Mouse (Mus musculus): ENCODE data around the gene Srarp.
A peak's percentile ranks its signal among the peaks of the same experiment; 100 is the strongest.

The Srarp gene

DNA sequence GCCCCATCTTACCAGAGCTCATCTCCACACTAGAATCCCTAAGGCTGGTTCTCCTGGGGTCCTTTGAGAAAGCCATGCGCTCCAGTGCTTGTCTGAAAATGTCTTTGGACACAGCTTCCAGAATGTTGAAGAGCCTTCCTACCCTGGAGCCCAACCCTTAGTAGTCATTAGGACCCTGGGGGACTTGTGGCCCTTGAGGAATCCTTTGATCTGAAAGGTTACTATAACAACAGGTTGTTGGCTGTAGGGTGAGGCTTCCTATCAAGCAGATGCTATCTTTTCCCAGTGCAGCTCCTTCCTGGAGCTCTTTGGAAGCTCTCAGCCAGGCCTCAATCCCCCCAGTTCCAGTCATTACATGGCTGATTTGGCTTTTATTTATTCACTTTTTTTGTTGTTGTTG is at the start of gene Srarp:
Srarp (minus strand) TSS at position 132 of the 400 bp plus-strand sequence.
- no peak for DNase-seq

- DNase-seq, result no peak
These were observed 48.2 kb upstream of the Srarp start for GRCm38 (mm10) chr4:141484071-141484470.

DNA sequence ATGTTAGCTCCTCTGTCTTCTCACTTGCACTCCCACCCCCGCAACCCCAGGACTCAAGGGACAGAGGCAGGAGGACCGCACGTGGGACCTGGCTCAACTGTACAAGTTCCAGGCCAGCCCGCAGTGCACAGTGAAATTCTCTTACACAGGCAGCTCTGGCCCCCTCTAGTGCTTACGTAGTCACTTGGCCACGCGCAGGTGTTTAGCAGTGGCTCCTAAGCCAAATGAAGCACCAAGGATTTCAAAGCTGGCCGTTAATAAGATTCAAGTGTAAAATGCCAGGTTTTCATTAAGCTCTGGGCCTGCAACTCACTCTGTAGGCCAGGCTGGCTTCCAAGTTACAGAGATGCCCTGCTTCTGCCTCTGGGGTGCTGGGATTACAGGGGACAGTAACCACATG is 43.5 kb upstream of the Srarp start:
- DNase-seq, result no peak

DNA sequence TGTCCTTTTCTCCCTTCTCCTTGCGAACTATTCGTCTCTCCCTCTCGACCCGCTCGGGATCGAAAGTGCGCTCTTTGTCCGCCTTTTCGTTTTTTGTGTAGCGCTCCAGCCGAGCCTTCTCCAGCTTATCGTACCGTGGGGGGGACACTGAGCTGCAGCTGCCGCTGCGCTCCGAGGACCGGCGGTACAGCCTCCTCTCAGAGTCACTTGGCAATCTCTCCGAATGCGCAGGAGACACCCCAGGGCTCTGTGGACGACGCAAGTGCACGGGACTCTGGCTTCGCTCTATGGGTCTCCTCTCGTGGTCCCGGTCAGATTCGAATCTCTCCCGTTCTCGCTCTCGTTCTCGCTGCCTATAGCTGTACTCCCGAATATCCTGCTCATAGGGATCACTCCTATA is 42.9 kb upstream of the Srarp start:
- no peak for DNase-seq

DNA sequence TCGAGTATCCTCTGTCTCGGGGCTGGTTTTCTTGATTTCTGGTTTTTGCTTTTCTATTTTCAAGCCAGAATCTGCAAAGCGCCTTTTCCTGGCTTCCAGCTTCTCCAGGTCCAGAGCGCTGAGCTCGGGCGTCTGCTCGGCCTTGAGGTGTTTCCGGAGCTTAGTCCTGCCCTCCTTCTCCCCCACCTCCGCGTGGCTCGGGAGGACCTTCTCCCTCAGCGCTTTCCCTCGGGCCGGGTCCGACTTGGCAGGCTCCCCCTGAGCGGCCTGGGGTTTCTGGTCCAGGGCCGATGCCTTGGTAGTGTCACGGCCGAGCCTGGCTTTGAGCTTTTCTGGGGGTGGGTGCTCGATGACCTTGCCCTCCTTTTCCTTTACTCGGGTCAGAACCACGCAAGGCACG is 42.3 kb upstream of the Srarp start:
- DNase-seq, result no peak

DNA sequence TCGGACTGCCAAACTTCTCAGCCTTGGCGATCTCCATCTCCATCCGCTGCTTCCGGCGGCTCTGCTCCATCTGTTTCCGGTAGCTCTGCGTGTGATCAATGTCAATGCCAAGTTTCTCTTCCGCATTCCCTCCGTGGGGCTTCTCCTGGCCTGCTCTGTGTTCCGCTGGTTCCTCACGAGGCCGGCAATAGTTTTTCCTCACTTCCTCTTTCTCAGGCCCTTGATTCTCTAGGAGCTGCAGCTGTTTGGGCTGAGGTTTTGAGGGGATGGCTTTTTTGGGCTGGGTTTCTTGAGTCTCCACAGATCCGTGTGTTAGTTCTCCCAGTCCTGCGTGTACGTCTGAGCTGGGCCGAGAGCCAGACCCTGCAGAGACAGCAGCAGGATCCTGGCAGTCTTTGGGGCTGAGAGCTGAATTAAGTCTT is 41.8 kb upstream of the Srarp start:
- DNase-seq, result peak in 1 of 2 experiments; percentile 60

DNA sequence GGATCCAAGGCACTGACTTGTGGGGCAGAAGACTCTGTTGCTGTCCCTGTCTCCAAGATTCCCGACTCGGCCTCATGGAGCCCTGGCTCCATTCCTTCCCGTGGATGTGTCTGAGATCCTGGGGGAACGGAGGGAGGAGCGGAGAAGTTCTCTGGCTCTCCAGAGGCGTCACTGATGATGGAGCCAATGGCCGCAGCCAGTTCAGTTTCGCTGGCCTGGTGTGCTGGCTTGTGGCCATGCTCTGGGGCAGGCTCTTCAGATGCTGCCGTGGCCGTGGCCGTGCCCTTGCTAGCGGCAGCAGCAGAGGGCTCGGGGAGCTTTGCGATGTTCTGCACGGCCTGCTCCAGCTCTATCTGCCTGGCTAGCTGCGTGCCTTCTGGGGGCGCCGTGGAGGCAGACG is 38.5 kb upstream of the Srarp start:
- DNase-seq, result no peak

GRCm38 (mm10) chr4:141472641-141473321 is 36.9 kb upstream of the Srarp start:
- DNase-seq, result no peak

DNA sequence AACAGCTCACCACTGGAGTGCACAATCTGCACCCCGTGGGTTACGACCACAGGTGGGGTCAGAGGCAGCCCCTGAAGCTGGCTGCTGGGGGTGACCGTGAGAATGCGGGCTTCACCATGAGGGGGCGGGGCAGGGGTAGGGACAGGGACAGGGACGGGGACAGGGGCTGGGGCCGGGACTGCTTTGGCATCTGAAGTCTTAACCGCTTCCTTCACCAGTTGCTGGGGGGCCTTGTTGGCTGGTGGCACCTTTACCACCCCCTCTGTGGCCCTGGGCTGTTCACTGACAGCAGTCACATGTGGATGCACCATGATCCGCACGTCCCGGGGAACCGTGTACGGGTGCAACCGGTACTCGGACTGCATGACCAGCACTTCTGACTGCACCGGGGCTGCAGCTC is 35.6 kb upstream of the Srarp start:
- no peak for DNase-seq

DNA sequence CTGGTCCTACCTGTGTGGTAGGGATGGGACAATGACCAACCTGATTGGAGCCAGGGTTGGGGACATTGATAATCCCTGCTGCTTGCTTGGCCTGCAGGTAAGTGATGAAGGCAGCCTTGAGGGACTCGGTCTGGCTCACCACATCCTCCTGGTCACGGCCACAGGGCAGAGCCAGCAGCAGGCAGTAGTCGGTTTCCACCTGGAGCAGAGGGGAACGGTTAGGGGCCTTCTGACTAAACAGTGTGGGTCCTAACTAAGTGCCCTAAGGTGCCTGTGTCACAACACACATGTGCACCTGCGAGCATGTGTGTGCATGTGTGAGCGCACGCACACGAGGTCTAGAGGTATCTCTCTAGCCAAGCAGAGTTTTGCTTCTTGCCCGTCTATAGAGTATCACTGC is 33.4 kb upstream of the Srarp start:
- DNase-seq, result no peak

- DNase-seq, result no peak
These were observed 32.7 kb upstream of the Srarp start for GRCm38 (mm10) chr4:141468576-141468975.

GRCm38 (mm10) chr4:141467581-141467927 is 31.6 kb upstream of the Srarp start:
- no peak for DNase-seq

DNA sequence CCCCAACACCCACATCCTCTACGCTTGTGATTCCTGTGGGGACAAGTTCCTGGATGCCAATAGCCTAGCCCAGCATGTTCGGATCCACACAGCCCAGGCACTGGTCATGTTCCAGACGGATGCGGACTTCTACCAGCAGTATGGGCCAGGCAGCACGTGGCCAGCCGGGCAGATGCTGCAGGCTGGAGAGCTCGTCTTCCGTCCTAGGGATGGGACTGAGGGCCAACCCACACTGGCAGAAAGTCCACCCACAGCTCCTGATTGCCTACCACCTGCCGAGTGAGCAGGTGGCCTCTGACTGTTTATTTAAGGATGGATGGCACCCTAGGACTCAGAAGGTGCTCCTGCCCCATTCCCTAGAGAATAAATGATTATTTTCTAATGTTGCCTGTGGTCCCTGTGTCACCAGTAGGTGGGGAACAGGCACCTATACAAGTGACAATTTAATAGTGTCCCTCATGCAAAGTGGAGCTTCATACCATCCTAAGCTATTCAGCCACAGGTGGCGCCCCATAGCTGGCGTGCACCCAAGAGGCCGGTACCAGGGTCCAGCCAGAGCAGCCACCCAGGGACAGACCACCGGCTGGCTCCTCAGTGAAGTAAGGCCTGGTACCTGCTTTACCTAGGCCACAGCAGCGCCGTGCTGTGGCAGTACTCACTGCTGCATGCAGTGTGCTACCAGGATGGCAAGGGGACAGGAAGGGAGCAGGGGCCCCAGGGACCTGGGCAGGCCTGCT is 31.1 kb upstream of the Srarp start:
- peak in 1 of 2 experiments; percentile 48 for DNase-seq

GRCm38 (mm10) chr4:141466289-141466795 is 30.4 kb upstream of the Srarp start:
- no peak for DNase-seq

GRCm38 (mm10) chr4:141465512-141466288 is 29.8 kb upstream of the Srarp start:
- no peak for DNase-seq

DNA sequence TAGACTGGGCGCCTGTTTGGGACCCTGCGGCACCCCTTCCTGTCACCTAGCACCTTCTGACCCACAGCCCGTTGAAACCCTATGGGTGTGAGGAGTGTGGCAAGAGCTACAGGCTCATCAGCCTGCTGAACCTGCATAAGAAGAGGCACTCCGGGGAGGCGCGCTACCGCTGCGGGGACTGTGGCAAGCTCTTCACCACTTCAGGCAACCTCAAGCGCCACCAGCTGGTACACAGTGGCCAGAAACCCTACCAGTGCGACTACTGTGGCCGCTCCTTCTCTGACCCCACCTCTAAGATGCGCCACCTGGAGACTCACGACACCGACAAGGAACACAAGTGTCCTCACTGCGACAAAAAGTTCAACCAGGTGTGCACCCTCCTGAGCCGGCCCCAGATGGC is 28.8 kb upstream of the Srarp start:
- DNase-seq, result no peak

- DNase-seq, result no peak
These were observed 27.6 kb upstream of the Srarp start for GRCm38 (mm10) chr4:141463472-141463871.

- DNase-seq, result no peak
These were observed 25.7 kb upstream of the Srarp start for GRCm38 (mm10) chr4:141461576-141461975.

DNA sequence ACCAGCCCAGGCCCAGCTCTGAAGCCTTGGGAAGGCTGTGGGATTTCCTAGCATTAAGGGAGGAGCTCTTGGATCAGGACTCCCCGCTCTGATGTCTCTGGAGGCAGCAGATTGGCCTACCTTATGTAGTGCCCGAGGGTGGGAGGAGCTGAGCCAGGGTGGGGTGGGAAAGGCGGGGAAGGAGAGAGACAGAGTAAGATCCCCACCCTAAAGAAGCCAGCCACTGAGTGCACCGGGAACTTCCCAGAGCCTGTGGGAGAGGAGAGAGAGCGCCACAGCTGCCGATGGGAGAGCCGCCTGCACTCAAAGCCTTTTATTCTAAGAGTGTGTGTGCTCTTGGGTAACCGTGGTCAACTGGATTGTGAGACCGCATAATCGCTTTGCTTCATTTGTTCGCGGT is 25.2 kb upstream of the Srarp start:
- no peak for DNase-seq

DNA sequence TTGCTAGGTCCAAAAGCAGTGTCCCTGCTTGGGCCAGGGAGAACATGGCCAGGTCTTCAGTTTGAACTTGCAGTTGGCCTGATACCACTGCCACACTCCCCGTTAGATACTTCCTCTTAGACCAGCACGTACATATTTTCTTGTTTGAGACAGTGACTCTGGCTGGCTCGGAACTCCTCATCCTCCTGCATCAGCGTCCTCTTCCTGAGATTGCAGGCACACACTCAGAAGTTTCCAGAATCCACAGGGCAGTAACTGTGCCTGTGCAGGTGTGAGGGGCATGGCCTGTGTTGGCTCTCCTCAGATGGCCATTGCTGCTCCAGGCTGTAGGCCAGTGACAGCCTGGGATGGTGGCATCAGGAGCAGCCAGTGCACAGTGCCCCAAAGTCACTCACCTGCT is 24.6 kb upstream of the Srarp start:
- DNase-seq, result no peak

DNA sequence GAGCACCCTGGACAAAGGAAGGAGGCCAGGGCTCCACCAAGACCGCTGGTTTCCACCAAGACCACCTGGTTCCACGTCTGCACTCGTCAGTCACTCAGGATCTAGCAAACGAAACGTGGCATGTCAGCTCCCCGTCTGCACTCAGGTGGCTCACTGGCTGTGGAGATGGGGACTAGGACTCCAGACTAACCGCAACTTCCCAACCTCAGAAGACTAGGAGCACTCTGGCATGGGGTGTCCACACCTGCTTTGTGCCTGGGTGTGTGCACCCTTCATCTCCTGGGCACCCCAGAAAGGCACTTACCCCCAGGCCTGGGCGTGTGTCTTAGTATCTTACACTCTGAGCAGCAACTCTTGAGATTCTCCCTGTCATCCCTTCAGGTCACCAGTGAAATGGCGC is 23.9 kb upstream of the Srarp start:
- no peak for DNase-seq

DNA sequence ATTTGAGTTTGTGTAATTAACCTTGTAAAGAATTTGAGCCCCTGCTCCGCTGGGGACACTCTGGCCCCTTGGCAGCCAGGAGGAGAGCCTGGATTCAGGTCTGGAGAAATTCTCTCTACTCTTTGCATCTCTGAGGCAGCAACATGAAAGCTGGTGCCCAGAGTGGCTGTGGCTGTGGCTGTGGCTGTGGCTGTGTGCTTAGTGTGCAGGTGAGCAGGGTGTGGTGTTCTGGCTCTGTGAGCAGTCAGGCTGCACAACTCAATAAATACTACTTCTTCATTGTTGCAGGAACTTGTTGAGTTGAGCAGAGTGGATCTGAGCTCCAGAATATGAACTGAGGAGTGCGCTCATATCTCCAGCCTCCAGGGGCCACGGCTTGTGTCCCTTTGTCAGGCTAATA is 23.0 kb upstream of the Srarp start:
- DNase-seq, result no peak

GRCm38 (mm10) chr4:141458236-141458635 is 22.3 kb upstream of the Srarp start:
- peak in 1 of 2 experiments; percentile 65 for DNase-seq
